Mouse (Mus musculus): Measurements from ENCODE around the gene Amdhd1.
"Not testable (repeated sequence)": the region's sequence is repeated elsewhere in the genome, so short reads cannot be mapped to it uniquely, and the experiment has no call there.

Gene Amdhd1

DNA sequence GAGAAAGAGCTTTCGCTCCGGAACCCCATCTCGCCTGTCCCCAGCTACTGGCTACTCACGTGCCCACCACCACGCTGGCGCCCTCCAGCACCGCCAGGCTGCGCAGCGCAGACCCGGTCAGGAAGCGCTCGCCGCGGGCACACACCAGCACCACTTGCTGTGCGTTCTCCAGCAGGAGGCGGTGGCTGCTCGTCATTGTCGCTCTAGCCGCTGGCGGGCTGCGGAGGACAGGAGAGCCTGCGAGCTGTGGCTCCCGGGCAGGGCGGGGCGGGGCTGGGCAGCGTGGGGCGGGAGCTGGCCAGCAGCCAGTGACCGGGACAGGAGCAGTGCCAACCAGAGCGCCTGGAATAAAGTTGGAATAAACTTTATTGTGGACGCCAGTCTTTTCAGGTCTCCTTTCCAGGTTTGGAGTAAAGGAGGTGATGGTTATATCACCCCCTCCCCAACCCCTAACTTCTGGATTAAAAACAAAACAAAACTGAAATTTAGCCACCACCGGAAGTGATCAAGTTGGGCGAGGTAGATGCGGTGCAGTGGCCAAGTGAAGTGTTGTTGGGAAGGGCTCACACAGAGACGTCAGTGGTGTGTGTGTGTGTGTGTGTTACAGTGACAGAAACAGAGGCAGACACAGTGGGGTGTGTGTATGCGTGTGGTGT, at the start of gene Amdhd1:
Gene Amdhd1, minus strand, starts transcription at position 259 of the 656 bp plus-strand sequence.
- DNase-seq, result peak; percentile 37

DNA sequence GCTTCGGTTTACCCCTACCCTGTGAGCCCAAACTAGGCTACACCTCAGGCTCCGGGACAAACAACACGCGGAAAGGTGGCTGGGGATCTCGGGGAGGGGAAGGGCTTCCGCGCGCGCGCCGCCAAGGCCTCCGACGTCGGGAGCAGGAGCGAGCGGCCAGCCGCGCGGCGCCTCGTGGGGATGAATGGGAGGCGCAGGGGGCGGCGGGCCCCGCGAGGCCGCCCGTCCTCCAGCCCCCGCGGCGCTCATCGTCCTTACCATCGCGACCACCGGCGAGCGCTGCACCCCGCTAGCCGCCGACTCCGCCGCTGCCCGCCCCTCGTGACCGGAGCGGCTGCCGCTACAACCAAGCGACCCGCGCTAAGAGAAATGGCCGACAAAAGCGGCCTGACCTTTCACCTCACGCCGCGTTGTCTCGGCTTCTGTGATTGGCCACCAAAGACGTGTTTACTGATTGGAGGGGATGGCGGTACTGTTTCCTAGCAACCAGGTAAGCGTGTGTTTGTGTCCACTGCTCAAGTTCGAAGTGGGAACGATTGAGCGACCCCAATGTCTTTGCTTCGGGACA, 49.5 kb upstream of the Amdhd1 start, which contains the start of gene Snrpf:
Gene Snrpf, minus strand, starts transcription at position 426 of the 568 bp plus-strand sequence.
- peak; percentile 95 for DNase-seq

- no peak for DNase-seq
These were observed 49.0 kb upstream of the Amdhd1 start for GRCm38 (mm10) chr10:93588796-93589195.

GRCm38 (mm10) chr10:93577271-93577886, 37.5 kb upstream of the Amdhd1 start:
- peak; percentile 62 for DNase-seq

GRCm38 (mm10) chr10:93575960-93576359, 36.1 kb upstream of the Amdhd1 start:
- no peak for DNase-seq

DNA sequence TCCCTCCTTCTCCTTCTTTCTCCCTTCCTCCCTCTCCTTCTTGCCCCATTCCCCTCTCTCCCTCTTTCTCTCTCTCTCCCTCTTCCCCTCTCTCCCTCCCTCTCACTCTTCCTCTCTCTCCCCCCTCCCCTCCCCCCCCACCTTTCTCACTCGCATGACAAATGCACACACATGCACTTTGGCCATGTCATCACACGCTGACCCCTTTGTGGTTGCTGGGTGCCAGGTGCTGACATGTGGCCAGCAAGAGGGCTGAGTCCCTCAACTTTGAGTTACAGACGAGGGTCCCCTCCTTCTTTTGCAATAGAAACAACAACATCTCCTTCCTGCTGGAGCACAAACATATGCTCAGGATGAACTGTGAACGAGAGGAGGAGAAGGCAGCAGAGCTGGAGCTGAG, 35.1 kb upstream of the Amdhd1 start:
- DNase-seq, result no peak

GRCm38 (mm10) chr10:93572209-93572608, 32.4 kb upstream of the Amdhd1 start:
- DNase-seq, result no peak

DNA sequence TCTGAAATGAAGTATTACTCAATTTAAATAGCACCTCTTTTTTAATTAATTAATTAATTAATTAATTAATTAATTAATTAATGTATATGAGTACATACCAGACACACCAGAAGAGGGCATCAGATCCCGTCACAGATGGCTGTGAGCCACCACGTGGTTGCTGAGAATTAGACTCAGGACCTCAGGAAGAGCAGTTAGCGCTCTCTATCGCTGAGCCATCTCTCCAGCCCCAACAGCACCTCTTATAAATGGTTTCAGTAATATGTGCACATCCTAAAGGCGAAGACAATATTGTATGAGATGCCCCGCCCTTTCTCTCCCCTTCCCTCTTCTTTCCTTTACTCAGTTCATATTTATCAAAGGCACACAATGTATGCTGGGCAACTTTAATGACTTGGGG, 28.8 kb upstream of the Amdhd1 start:
- no peak for DNase-seq

- DNase-seq, result no peak
These were observed 28.2 kb upstream of the Amdhd1 start for GRCm38 (mm10) chr10:93567841-93568566.

DNA sequence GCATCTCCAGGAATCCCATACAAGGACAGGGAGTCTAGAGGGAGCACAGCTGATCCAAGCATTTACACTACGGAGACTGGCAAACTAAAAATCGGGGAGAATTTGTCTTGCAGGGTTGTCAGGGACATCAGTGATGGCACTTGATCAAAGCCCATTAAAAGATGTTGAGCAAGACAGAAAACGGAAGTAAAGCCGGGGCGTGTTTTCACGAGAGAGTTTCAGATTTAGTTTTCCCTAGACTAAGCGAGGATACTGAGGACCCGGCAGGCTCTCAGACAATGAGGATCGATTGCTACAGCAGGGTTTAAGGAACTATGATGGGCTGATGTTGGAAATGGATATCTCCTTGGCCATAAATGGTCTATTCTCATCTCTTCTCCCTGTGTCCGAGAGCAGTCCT, 27.2 kb upstream of the Amdhd1 start:
- DNase-seq, result no peak

DNA sequence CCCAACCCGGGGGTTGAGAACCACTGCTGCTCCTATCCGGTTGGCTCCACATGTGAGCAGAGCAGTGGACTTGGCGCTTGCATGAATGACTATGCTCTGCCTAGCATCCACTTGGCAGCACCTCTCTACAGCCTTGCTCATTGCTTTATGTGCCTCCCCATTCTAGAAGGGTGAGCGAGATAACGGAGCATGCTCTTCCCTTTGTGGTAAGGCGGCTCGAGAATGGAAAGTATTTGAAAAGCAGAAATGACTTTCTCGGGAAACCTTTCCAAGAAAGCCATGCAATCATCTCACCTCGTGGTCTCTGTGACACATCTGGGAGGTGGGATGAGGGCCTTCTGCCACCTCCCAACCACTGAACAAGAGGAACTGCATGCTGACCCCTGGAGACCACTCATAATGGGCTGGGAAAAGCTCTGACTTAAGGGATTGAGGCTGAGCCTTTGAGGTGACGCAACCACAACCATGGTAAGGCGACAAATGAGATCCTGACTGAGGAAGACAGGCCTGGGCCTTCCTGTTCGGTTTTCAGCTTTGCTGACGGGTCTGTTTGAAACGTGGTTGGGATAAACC, 24.8 kb upstream of the Amdhd1 start:
- DNase-seq, result no peak

- no peak for DNase-seq
These were observed 20.0 kb upstream of the Amdhd1 start for GRCm38 (mm10) chr10:93559786-93560185.

- not testable (repeated sequence) for DNase-seq
These were observed 18.1 kb upstream of the Amdhd1 start for GRCm38 (mm10) chr10:93557971-93558370.

GRCm38 (mm10) chr10:93552596-93552995, 12.8 kb upstream of the Amdhd1 start:
- DNase-seq, result no peak

GRCm38 (mm10) chr10:93549821-93550220, 10.0 kb upstream of the Amdhd1 start:
- DNase-seq, result no peak

DNA sequence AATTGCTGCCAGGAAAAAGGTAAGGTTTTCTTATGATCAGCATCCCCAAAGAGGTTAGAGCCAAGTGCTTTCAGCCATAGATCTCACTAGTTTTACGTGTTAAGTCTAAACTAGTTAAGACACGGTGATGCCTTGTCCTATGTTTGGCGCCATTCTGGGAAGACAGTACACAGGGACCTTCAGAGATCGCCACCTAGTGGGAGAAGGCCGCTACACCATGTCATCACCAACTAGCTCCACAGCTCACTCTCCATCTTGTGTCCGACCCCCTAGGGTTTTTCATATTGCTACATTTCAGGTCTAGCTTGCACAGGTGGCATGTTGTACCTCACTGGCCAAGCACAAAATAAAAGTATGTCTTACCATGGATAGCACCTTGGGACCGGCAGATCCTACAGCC, 9.2 kb upstream of the Amdhd1 start:
- DNase-seq, result peak; percentile 78

DNA sequence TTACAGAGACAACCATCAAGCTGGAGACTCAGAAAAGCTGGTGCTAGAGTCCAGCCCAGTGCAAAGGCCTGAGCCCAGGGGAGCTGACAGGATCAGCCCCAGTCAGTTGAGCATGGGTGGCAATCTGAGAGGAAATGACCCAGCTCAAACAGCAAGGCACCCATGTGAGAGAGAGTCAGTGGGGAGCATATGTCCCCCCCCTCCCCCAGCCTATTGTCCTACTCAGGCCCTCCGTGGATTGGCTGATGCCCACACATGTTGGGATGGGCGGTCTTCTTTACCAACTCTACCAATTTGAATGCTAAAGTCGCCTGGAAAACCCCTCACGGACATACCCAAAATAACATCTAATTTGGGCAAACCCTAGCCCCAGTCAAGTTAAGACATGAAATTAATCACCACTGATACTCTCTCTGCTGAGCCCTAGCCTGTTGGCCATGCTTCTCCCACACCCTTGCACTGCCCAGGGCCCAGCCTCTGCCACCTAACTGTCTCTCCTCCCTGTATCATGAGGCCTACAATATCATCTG, 8.0 kb upstream of the Amdhd1 start:
- no peak for DNase-seq

- no peak for DNase-seq
These were observed 4.3 kb upstream of the Amdhd1 start for GRCm38 (mm10) chr10:93544172-93544571.

GRCm38 (mm10) chr10:93543176-93543575, 3.3 kb upstream of the Amdhd1 start:
- no peak for DNase-seq

DNA sequence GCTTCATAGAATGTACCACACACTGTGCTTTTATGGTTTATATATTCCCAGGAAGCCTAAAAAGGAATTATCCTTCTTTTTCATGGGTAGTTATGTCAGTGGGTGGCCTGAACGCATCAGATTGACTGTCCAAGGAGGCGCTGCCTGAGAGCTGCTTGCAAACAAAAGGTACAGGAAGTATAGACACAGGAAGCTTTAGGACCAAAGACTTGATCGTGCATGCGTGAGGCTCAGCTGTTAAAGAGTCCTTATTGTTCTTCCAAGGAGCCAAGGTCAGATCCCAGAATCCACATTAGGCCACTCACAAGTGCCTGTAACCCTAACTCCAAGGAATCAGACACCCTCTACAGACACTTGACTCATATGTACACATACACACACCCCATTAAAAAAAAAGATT, 2.5 kb upstream of the Amdhd1 start:
- no peak for DNase-seq

DNA sequence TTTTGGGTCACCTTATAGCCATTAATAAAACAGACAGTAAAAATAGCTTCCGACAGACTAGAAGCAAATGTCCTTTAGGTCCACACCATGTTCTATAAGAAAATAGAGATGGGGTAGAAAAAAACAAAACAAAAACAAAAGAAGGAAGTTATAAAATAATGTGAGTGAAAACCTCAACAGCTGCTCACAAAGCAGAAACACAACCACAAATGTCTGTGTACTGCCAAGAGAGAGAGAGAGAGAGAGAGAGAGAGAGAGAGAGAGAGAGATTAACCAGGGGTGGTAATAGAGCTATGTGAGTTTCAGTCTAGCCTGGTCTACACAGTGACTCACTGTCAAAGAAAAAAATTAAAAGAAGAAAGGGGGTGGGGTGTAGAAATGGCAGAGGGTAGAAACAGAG, 1.8 kb upstream of the Amdhd1 start:
- no peak for DNase-seq

- no peak for DNase-seq
These were observed 788 bp upstream of the Amdhd1 start, which contains the start of gene Ccdc38 for GRCm38 (mm10) chr10:93540431-93541210. TSS of gene Ccdc38 (plus strand) at chr10:93540632.

Measured in cerebellum, adult 8-10 months (tissue).